Mouse (Mus musculus) monocyte, adult 5-6 weeks (primary cell): Measurements from ENCODE around the gene Qrich2. TPM values are rescaled to one million over a fixed set of nuclear protein-coding genes. Genes with fewer than 3 reads are reported as not detected.
"Not testable (repeated sequence)": the region's sequence is repeated elsewhere in the genome, so short reads cannot be mapped to it uniquely, and the experiment has no call there.

Experiments used
- ATAC-seq: fragments of 153-309, 156-312 bp; replicated peaks from 2 replicates; pipeline ENCODE4 v1.8.0; 2017; ENCODE audit warnings: mild to moderate bottlenecking; ENCODE audit not compliant: low TSS enrichment, insufficient number of reproducible peaks, severe bottlenecking, poor library complexity, low FRiP score
- total RNA-seq: library from RNA; stranded (forward); fragments of 200-1000, 200-491, 200-594 nt; gene quantifications from 3 replicates; pipeline ENCODE4 v1.2.3, GENCODE M21; 2017

Gene Qrich2
- total RNA-seq, 1 experiment from 2014 or later = 0.95 TPM

GRCm38 (mm10) chr11:116434287-116434966 lies 31.6 kb downstream of the Qrich2 start:
- no peak for ATAC-seq

- ATAC-seq = peak; percentile 91
Measured at GRCm38 (mm10) chr11:116433356-116434286, 32.4 kb downstream of the Qrich2 start, which contains the start of gene Ubald2. Gene Ubald2 (plus strand): TSS chr11:116434094.

GRCm38 (mm10) chr11:116432593-116433355 lies 33.3 kb downstream of the Qrich2 start:
- no peak for ATAC-seq

- ATAC-seq = no peak
Measured at GRCm38 (mm10) chr11:116432127-116432526, 33.9 kb downstream of the Qrich2 start.

GRCm38 (mm10) chr11:116431428-116432077 lies 34.5 kb downstream of the Qrich2 start:
- no peak for ATAC-seq

- no peak for ATAC-seq
Measured at GRCm38 (mm10) chr11:116430723-116431427, 35.2 kb downstream of the Qrich2 start.

- ATAC-seq = no peak
Measured at GRCm38 (mm10) chr11:116429862-116430613, 36.0 kb downstream of the Qrich2 start.

- no peak for ATAC-seq
Measured at GRCm38 (mm10) chr11:116428872-116429859, 36.9 kb downstream of the Qrich2 start.

- no peak for ATAC-seq
Measured at GRCm38 (mm10) chr11:116426852-116427575, 39.0 kb downstream of the Qrich2 start.

- not testable (repeated sequence) for ATAC-seq
Measured at GRCm38 (mm10) chr11:116426328-116426727, 39.7 kb downstream of the Qrich2 start.

GRCm38 (mm10) chr11:116424621-116425407 lies 41.2 kb downstream of the Qrich2 start:
- ATAC-seq = no peak

- ATAC-seq = peak; percentile 97
Measured at GRCm38 (mm10) chr11:116423782-116424620, 42.0 kb downstream of the Qrich2 start.

- no peak for ATAC-seq
Measured at GRCm38 (mm10) chr11:116423214-116423613, 42.8 kb downstream of the Qrich2 start.

GRCm38 (mm10) chr11:116422562-116422961 lies 43.5 kb downstream of the Qrich2 start:
- no peak for ATAC-seq
